Mouse (Mus musculus) C2C12 (cell line): ENCODE data around the gene Cdr2l. TPM values are rescaled to one million over a fixed set of nuclear protein-coding genes. Genes with fewer than 3 reads are reported as not detected.

Source experiments
- H3K27me3 ChIP-seq: one replicate; pipeline ENCODE4 v1.6.1; 2011; ENCODE audit not compliant: control insufficient read depth, insufficient read depth, insufficient read length
- H3K36me3 ChIP-seq: one replicate; pipeline ENCODE4 v1.6.1; 2011; ENCODE audit not compliant: control insufficient read depth, insufficient read depth
- H3K4me3 ChIP-seq: one replicate; pipeline ENCODE4 v1.5.1; 2011; ENCODE audit warnings: mild to moderate bottlenecking, control low read depth; ENCODE audit not compliant: poor library complexity, insufficient read depth, severe bottlenecking
- H3K79me2 ChIP-seq: one replicate; pipeline ENCODE4 v1.6.1; 2011; ENCODE audit not compliant: control insufficient read depth, insufficient read depth
- H3K79me3 ChIP-seq: one replicate; pipeline ENCODE4 v1.6.1; 2011; ENCODE audit warnings: low read depth, control low read depth
- H3ac ChIP-seq: one replicate; pipeline ENCODE3; 2011; ENCODE audit warnings: low read depth; ENCODE audit not compliant: control insufficient read depth, insufficient read length
- CEBPB ChIP-seq: IDR thresholded peaks from one replicate; pipeline ENCODE4 v1.6.1; 2011; ENCODE audit warnings: low read depth, mild to moderate bottlenecking, control low read depth, moderate library complexity
- CTCF ChIP-seq: IDR thresholded peaks from one replicate; pipeline ENCODE4 v1.5.1; 2011; ENCODE audit not compliant: control insufficient read depth, insufficient read depth, insufficient read length
- FOSL1 ChIP-seq: IDR thresholded peaks from one replicate; pipeline ENCODE4 v1.8.0; 2011; ENCODE audit warnings: mild to moderate bottlenecking, low read length; ENCODE audit not compliant: poor library complexity, insufficient read depth, severe bottlenecking
- MAX ChIP-seq: IDR thresholded peaks from one replicate; pipeline ENCODE4 v1.6.1; 2011; ENCODE audit warnings: mild to moderate bottlenecking, control low read depth
- MYOD1 ChIP-seq: IDR thresholded peaks from one replicate; pipeline ENCODE4 v1.6.1; 2011; ENCODE audit warnings: low read depth; ENCODE audit not compliant: control insufficient read depth, insufficient read length
- MYOG ChIP-seq: IDR thresholded peaks from one replicate; pipeline ENCODE4 v1.6.1; 2011; ENCODE audit not compliant: control insufficient read depth, insufficient read length; ENCODE audit errors: extremely low read depth
- USF1 ChIP-seq: IDR thresholded peaks from one replicate; pipeline ENCODE4 v1.6.1; 2011; ENCODE audit warnings: low read depth, mild to moderate bottlenecking, control low read depth, moderate library complexity
- polyA plus RNA-seq: library from polyadenylated mRNA; unstranded; fragments of >200 nt; fragmentation: generic; extraction: Trizol; gene quantifications from one replicate; pipeline ENCODE4 v1.2.1, GENCODE M21; 2012; ENCODE audit warnings: missing spikeins

The Cdr2l gene
- polyA plus RNA-seq, 1 experiment, result 23.2 TPM

GRCm38 (mm10) chr11:115425671-115426070 lies 44.0 kb downstream of the Cdr2l start:
- Histone ChIP-seq H3K79me3 (peaks cover 3% of the 10 kb centered on the region), H3K27me3 (no peaks in the 10 kb centered on the region), H3K4me3 (no peak overlapping the region), H3K79me2 (peaks cover 15% of the 10 kb centered on the region), H3K36me3 (peaks cover 51% of the 10 kb centered on the region), H3ac (no peak overlapping the region)
- TF ChIP-seq CEBPB (no peak), CTCF (no peak), MYOD1 (no peak), FOSL1 (no peak), USF1 (no peak), MAX (no peak), MYOG (no peak)

- H3ac ChIP-seq, result no peak overlapping the region
- peaks cover 54% of the 10 kb centered on the region for H3K36me3 ChIP-seq
- H3K79me2 ChIP-seq, result no peaks in the 10 kb centered on the region
- TF ChIP-seq CTCF, result peak; percentile 37
- TF ChIP-seq FOSL1, result no peak
- no peak for TF ChIP-seq USF1
- TF ChIP-seq MYOG, result no peak
- peak; percentile 16 for TF ChIP-seq MAX
- TF ChIP-seq MYOD1, result no peak
- TF ChIP-seq CEBPB, result no peak
- no peak overlapping the region for H3K4me3 ChIP-seq
- H3K27me3 ChIP-seq, result no peaks in the 10 kb centered on the region
- no peaks in the 10 kb centered on the region for H3K79me3 ChIP-seq
Observed at GRCm38 (mm10) chr11:115427482-115428331, 46.0 kb downstream of the Cdr2l start.

GRCm38 (mm10) chr11:115429307-115429706 lies 47.6 kb downstream of the Cdr2l start:
- Histone ChIP-seq H3K79me2 (no peaks in the 10 kb centered on the region), H3K36me3 (peaks cover 46% of the 10 kb centered on the region), H3K27me3 (no peaks in the 10 kb centered on the region), H3K79me3 (no peaks in the 10 kb centered on the region), H3K4me3 (no peak overlapping the region), H3ac (no peak overlapping the region)
- TF ChIP-seq MYOD1 (no peak), MYOG (no peak), FOSL1 (no peak)

GRCm38 (mm10) chr11:115430561-115430960 lies 48.8 kb downstream of the Cdr2l start:
- Histone ChIP-seq H3K79me2 (no peaks in the 10 kb centered on the region), H3ac (no peak overlapping the region), H3K27me3 (no peaks in the 10 kb centered on the region), H3K4me3 (no peak overlapping the region), H3K36me3 (peaks cover 44% of the 10 kb centered on the region), H3K79me3 (no peaks in the 10 kb centered on the region)
- TF ChIP-seq CTCF (no peak), MYOD1 (peak; percentile 51), MYOG (no peak), FOSL1 (no peak), MAX (no peak), CEBPB (no peak)

GRCm38 (mm10) chr11:115432814-115433213 lies 51.1 kb downstream of the Cdr2l start:
- no peaks in the 10 kb centered on the region for H3K79me3 ChIP-seq
- H3K27me3 ChIP-seq, result no peaks in the 10 kb centered on the region
- TF ChIP-seq MAX, result no peak
- H3K4me3 ChIP-seq, result no peak overlapping the region
- H3ac ChIP-seq, result no peak overlapping the region
- peaks cover 29% of the 10 kb centered on the region for H3K36me3 ChIP-seq
- no peaks in the 10 kb centered on the region for H3K79me2 ChIP-seq

GRCm38 (mm10) chr11:115433342-115433741 lies 51.6 kb downstream of the Cdr2l start:
- no peak overlapping the region for H3ac ChIP-seq
- H3K79me2 ChIP-seq, result no peaks in the 10 kb centered on the region
- no peak overlapping the region for H3K4me3 ChIP-seq
- H3K36me3 ChIP-seq, result peaks cover 25% of the 10 kb centered on the region
- no peaks in the 10 kb centered on the region for H3K27me3 ChIP-seq
- H3K79me3 ChIP-seq, result no peaks in the 10 kb centered on the region
- no peak for TF ChIP-seq MYOD1
- TF ChIP-seq USF1, result no peak
- TF ChIP-seq FOSL1, result no peak
- TF ChIP-seq MAX, result no peak
- no peak for TF ChIP-seq MYOG
- no peak for TF ChIP-seq CTCF
- TF ChIP-seq CEBPB, result no peak
